Mouse (Mus musculus) CH12F3 (cell line): ENCODE results near the gene Klf5.

ENCODE experiments used
- in situ Hi-C: fragments of 300-500 bp; cut with MboI; formaldehyde crosslinking; loops from 2 replicates; pipeline ENCODE4 v1.14.3; 2020; ENCODE audit warnings: low sequenced_read_pairs

Klf5 gene

GRCm38 (mm10) chr14:99306410-99306809 lies 7.9 kb downstream of the Klf5 start:
- in situ Hi-C loops, result no loop called here

GRCm38 (mm10) chr14:99309606-99310005 lies 11.1 kb downstream of the Klf5 start:
- in situ Hi-C loops, result no loop called here

GRCm38 (mm10) chr14:99310358-99310757 lies 11.9 kb downstream of the Klf5 start:
- in situ Hi-C loops, result no loop called here

DNA sequence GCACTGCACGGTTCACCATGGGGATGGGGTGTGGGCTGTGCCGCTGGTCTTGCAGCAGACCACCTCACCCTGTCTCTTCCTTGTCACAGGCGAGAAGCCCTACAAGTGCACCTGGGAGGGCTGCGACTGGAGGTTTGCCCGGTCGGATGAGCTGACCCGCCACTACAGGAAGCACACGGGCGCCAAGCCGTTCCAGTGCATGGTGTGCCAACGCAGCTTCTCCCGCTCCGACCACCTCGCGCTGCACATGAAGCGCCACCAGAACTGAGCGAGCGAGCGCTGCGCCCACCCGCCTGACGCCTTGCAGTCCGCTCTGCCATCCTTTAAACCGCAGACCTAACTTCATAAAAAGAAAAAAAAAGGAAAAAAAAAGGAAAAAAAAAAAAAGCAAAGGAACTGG lies 14.6 kb downstream of the Klf5 start:
- in situ Hi-C loops, result no loop called here

GRCm38 (mm10) chr14:99316275-99316674 lies 17.8 kb downstream of the Klf5 start:
- in situ Hi-C loops, result no loop called here

DNA sequence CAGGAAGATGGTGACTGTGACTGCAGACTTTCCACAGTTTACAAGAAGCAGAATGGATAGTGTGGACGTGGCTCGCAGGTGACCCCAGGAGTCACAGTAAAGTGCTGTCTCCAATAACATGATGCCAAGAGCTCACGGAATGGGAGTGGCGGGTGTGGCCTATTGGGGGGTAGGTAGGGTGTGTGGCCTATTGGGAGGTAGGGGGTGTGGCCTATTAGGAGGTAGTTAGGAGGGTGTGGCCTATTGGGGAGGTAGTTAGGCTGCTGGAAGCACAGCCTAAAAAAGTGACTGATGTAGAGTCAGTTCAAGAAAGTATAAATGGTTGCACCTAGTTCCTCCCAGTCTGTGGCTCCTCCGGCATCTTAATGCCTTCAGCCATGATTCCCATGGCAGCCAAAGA lies 22.2 kb downstream of the Klf5 start:
- in situ Hi-C loops, result no loop called here

GRCm38 (mm10) chr14:99323376-99323775 lies 24.9 kb downstream of the Klf5 start:
- in situ Hi-C loops, result no loop called here

DNA sequence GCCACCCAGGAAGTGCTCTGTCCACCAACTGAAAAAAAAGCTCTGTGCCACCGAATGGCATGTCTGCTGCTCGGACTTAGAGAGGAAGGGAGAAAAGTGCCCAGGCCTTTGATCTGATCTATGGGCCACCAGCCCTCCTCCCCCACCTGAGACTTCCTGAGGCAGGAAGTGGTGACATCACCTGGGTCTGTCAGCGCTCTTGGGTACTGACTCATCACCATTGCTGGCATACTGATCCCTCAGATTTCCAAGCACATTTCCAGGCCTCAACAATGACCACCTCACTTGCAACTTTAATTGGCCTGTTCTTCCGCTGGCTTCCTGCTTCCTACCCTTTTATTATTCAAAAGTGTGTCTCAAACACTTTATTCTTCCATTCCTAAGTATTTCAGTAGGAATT lies 26.0 kb downstream of the Klf5 start:
- in situ Hi-C loops, result no loop called here

GRCm38 (mm10) chr14:99325597-99326472 lies 27.3 kb downstream of the Klf5 start:
- in situ Hi-C loops, result no loop called here

GRCm38 (mm10) chr14:99336598-99336997 lies 38.1 kb downstream of the Klf5 start:
- in situ Hi-C loops, result no loop called here

DNA sequence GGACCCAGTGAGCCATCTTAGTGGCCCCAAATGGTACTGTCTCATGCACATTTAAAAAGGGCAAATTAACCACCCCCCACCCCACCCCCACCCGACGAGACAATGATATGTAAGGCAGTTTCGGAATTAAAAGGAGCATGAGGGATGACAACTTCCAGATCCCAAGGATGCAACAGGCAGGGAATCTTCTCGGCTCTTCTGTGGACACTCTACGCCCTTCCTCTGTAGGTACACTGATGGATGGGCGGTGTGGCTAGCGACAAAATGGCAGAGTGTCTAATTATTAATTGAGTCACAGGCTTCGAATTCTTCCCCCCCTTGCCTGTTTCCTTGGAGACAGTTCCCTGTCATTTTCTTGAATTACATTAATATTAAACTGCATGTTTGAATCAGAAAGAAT lies 40.5 kb downstream of the Klf5 start:
- in situ Hi-C loops, result no loop called here

GRCm38 (mm10) chr14:99339681-99340522 lies 41.4 kb downstream of the Klf5 start:
- in situ Hi-C loops, result no loop called here

GRCm38 (mm10) chr14:99340703-99341102 lies 42.2 kb downstream of the Klf5 start:
- in situ Hi-C loops, result no loop called here

DNA sequence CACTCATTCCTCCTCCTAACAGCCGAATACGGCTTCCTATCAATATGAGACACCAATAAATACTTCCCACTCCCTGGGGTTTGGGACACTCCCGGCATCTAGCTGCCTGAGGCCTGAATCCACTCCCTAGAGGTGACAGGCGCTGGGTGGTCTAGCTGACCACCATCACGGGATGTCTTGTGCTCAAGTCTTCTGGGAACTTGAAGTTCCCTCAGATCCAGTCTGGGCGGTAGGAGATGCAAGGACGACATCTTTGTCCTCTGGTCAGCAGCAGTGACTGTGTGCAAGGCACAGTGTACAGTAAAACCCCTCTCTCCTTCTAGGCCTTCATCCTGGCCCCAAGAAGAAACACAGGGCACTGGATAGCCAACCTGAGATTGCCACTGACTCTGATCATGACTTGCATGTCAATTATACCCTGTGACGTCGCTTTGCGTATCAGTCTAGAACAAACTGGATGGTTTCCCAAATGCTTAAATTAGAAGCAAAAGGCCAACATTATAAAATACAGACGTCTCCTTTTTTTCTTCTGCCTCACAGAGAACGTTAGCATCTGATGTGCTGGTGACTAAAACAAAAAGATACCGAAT lies 49.8 kb downstream of the Klf5 start:
- in situ Hi-C loops, result no loop called here

DNA sequence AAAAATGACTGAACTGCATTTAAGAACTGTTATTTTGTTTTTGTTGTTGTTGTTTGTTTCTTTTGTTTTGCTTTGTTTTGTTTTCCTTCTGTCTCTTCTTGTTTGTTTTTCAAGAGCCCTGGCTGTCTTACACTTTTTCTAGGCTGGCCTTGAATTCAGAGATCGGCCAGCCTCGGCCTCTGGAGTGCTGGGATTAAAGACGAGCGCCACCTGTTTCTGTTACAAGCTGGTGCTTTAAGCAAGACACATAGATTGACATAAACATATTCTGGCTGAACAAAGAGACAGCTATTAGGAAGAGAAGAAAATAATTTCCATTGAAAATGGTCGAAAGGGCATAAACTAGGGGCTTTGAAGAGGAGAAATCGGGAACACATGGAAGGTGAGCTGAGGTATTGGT lies 51.1 kb downstream of the Klf5 start:
- in situ Hi-C loops, result no loop called here

- in situ Hi-C loops, result no loop called here
Observed at GRCm38 (mm10) chr14:99352989-99353388, 54.5 kb downstream of the Klf5 start.

DNA sequence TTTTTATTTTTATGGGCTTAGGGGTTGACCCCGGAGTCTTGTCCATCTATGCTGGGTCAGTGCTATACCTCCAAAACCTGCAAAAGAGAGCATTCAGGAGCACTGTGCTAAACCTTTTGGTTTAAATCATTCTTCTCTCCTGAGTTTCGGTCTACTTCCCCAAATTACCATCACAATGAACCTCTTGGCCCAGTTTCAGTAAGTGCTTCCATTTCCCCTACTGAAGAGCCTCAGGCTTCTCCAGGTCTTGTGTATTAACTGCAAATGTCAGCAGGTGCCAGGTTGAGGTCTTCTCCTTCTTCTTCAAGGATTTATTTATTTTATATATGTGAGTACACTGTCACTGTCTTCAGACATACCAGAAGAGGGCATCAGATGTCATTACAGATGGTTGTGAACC lies 55.6 kb downstream of the Klf5 start:
- in situ Hi-C loops, result no loop called here

DNA sequence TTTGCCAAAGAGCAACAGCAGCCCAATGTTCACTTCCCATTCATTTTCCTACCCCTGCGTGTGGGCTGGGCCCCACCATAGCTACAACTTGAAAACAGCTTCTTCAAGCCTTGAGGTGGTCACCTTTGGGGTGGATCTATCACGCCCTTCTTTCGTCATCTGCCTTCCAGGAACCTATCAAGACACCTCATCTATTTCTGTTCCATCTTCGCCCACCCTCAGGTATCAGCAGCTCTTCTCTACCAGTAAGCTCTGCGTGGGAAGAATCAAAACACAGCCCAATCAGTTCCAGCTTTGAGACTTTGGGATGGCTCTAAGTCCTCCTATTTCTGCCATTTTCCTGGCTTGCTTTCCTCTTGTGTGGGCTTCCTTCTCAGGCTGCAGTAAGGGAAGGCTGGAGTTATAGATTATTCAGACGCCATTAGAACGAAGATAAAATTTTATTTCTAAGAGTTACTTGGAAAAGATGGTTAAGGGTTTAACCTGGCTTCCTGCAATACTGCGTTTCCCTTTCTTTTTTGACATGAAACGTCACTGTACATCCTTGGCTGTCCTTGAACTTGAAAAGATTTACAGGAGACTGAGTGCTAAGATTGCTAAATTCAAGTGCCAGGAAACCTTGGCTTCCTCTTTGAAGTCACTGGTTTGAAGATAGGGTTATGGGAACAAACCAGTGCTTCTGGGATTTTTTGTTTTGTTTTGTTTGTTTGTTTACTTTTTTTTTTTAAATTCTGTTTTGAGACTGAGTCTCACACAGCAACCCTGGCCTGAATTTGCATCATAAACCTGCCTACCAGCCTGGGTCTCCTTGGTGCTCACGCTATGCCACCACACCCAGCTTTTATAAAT lies 56.5 kb downstream of the Klf5 start:
- in situ Hi-C loops, result no loop called here

DNA sequence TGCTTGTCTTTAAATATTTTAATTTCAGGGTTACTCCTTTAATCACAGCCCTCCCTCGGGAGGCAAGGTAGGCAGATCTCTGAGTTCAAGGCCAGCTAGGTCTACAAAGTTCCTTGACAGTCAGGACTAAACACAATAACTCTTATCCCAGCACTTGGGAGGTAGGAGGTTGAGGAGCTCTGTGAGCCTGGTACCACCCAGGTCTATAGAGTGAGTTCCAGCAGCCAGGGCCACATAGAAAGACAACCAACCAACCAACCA lies 57.0 kb downstream of the Klf5 start:
- in situ Hi-C loops, result no loop called here

DNA sequence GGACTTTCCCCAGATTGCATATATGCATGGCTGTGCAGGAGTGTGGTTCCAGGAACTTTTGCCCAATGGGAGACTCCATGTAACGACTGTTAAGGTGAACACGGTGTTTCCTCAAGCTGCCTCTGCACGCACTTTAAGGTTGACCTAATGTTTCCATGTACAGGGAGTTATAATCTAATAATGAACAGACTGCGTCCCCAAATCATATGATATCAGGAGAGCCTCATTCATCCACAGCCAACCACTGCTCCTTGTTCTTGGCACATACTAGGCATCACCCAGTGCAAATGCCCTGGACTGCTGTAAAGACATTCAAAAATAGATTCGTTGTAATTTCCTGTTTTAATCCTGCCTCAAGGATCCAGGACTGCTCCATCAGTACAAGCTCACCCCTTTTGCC lies 64.5 kb downstream of the Klf5 start:
- in situ Hi-C loops, result no loop called here
